Mouse (Mus musculus): ENCODE data around the gene Rbfox2. TPM values are rescaled to one million over a fixed set of nuclear protein-coding genes. Genes with fewer than 3 reads are reported as not detected.
A peak's percentile ranks its signal among the peaks of the same experiment; 100 is the strongest.

The Rbfox2 gene
- polyA plus RNA-seq, 1 experiment from 2014 or later = 97.4 TPM

GRCm38 (mm10) chr15:77172414-77172813 lies 134.4 kb downstream of the Rbfox2 start:
- Histone ChIP-seq H3K4me1 (ENCODE audit: control insufficient read depth, insufficient read depth, low read length) (peaks cover 13% of the 10 kb centered on the region), H3K36me3 (ENCODE audit: control insufficient read depth, insufficient read depth, low read length) (no peaks in the 10 kb centered on the region; the same call in 1 of the 2 replicates), H3K4me2 (ENCODE audit: low read depth, low read length) (no peak overlapping the region), H3K9ac (ENCODE audit: low read depth, low read length) (no peak overlapping the region), H3K9me3 (ENCODE audit: control insufficient read depth, low read length) (no peaks in the 10 kb centered on the region), H3K27ac (replicated peaks; ENCODE audit: low read depth, low read length) (no peak overlapping the region), H3K27me3 (replicated peaks; ENCODE audit: control insufficient read depth, insufficient read depth, low read length) (no peaks in the 10 kb centered on the region), H3K4me3 (ENCODE audit: low read depth, low read length) (no peak overlapping the region)
- WGBS = 74% methylated on average over 3 of the region's 3 CpGs
- no peak for ATAC-seq (ENCODE audit: low read depth)
- no peak for DNase-seq (ENCODE audit: low spot score)

- H3K9me3 ChIP-seq (ENCODE audit: control insufficient read depth, low read length) = no peaks in the 10 kb centered on the region
- DNase-seq (ENCODE audit: low spot score) = no peak
These were observed 138.0 kb downstream of the Rbfox2 start for GRCm38 (mm10) chr15:77168781-77169180.

GRCm38 (mm10) chr15:77166225-77166732 lies 140.5 kb downstream of the Rbfox2 start:
- Histone ChIP-seq H3K4me1 (ENCODE audit: control insufficient read depth, insufficient read depth, low read length) (peaks cover 24% of the 10 kb centered on the region), H3K27ac (replicated peaks; ENCODE audit: low read depth, low read length) (no peak overlapping the region), H3K27me3 (replicated peaks; ENCODE audit: control insufficient read depth, insufficient read depth, low read length) (no peaks in the 10 kb centered on the region), H3K9me3 (ENCODE audit: control insufficient read depth, low read length) (no peaks in the 10 kb centered on the region), H3K36me3 (ENCODE audit: control insufficient read depth, insufficient read depth, low read length) (no peaks in the 10 kb centered on the region), H3K4me3 (ENCODE audit: low read depth, low read length) (no peak overlapping the region), H3K9ac (ENCODE audit: low read depth, low read length) (no peak overlapping the region), H3K4me2 (ENCODE audit: low read depth, low read length) (no peak overlapping the region)
- no peak for DNase-seq (ENCODE audit: low spot score)
- ATAC-seq (ENCODE audit: low read depth) = no peak
- 70% methylated on average over 1 of the region's 1 CpGs for WGBS

More at GRCm38 (mm10) chr15:77168781-77169180, 138.0 kb downstream of the Rbfox2 start:
- Histone ChIP-seq H3K27ac (replicated peaks; ENCODE audit: low read depth, low read length) (no peak overlapping the region), H3K36me3 (ENCODE audit: control insufficient read depth, insufficient read depth, low read length) (no peaks in the 10 kb centered on the region), H3K4me2 (ENCODE audit: low read depth, low read length) (no peak overlapping the region), H3K4me3 (ENCODE audit: low read depth, low read length) (no peak overlapping the region), H3K27me3 (replicated peaks; ENCODE audit: control insufficient read depth, insufficient read depth, low read length) (no peaks in the 10 kb centered on the region), H3K4me1 (ENCODE audit: control insufficient read depth, insufficient read depth, low read length) (peaks cover 15% of the 10 kb centered on the region), H3K9ac (ENCODE audit: low read depth, low read length) (no peak overlapping the region)
- 75% methylated on average over 2 of the region's 2 CpGs for WGBS
- ATAC-seq (ENCODE audit: low read depth) = no peak

GRCm38 (mm10) chr15:77163336-77163735 lies 143.5 kb downstream of the Rbfox2 start:
- Histone ChIP-seq H3K27ac (replicated peaks; ENCODE audit: low read depth, low read length) (peak overlapping the region; percentile 76), H3K27me3 (replicated peaks; ENCODE audit: control insufficient read depth, insufficient read depth, low read length) (no peaks in the 10 kb centered on the region), H3K9me3 (ENCODE audit: control insufficient read depth, low read length) (no peaks in the 10 kb centered on the region), H3K9ac (ENCODE audit: low read depth, low read length) (no peak overlapping the region), H3K4me2 (ENCODE audit: low read depth, low read length) (no peak overlapping the region), H3K4me3 (ENCODE audit: low read depth, low read length) (no peak overlapping the region), H3K36me3 (ENCODE audit: control insufficient read depth, insufficient read depth, low read length) (no peaks in the 10 kb centered on the region), H3K4me1 (ENCODE audit: control insufficient read depth, insufficient read depth, low read length) (peaks cover 24% of the 10 kb centered on the region)
- peak; percentile 92 for DNase-seq (ENCODE audit: low spot score)
- ATAC-seq (ENCODE audit: low read depth) = peak; percentile 93
- 25% methylated on average over 6 of the region's 6 CpGs for WGBS

GRCm38 (mm10) chr15:77162931-77163330 lies 143.9 kb downstream of the Rbfox2 start:
- Histone ChIP-seq H3K4me3 (ENCODE audit: low read depth, low read length) (peak overlapping the region; percentile 21), H3K4me1 (ENCODE audit: control insufficient read depth, insufficient read depth, low read length) (peaks cover 24% of the 10 kb centered on the region), H3K9ac (ENCODE audit: low read depth, low read length) (no peak overlapping the region; the same call in 1 of the 2 replicates), H3K27me3 (replicated peaks; ENCODE audit: control insufficient read depth, insufficient read depth, low read length) (no peaks in the 10 kb centered on the region), H3K27ac (replicated peaks; ENCODE audit: low read depth, low read length) (peak overlapping the region; percentile 76), H3K4me2 (ENCODE audit: low read depth, low read length) (no peak overlapping the region), H3K36me3 (ENCODE audit: control insufficient read depth, insufficient read depth, low read length) (no peaks in the 10 kb centered on the region), H3K9me3 (ENCODE audit: control insufficient read depth, low read length) (no peaks in the 10 kb centered on the region)
- WGBS = 57% methylated on average over 6 of the region's 6 CpGs
- peak; percentile 74 for DNase-seq (ENCODE audit: low spot score)
- ATAC-seq (ENCODE audit: low read depth) = peak; percentile 68

- no peaks in the 10 kb centered on the region for H3K36me3 ChIP-seq (ENCODE audit: control insufficient read depth, insufficient read depth, low read length)
- no peaks in the 10 kb centered on the region for H3K9me3 ChIP-seq (ENCODE audit: control insufficient read depth, low read length)
- H3K4me1 ChIP-seq (ENCODE audit: control insufficient read depth, insufficient read depth, low read length) = peaks cover 24% of the 10 kb centered on the region
- H3K4me3 ChIP-seq (ENCODE audit: low read depth, low read length) = peak overlapping the region; percentile 21; the same call in 1 of the 2 replicates
- H3K27ac ChIP-seq (replicated peaks; ENCODE audit: low read depth, low read length) = peak overlapping the region; percentile 50
- DNase-seq (ENCODE audit: low spot score) (peak; percentile 50), ATAC-seq (ENCODE audit: low read depth) (no peak)
- WGBS = 40% methylated on average over 5 of the region's 5 CpGs
- H3K4me2 ChIP-seq (ENCODE audit: low read depth, low read length) = 0 out of 2 replicates have a peak overlapping the region, but pooled peaks have one; percentile 12
- peak overlapping the region; percentile 46 for H3K9ac ChIP-seq (ENCODE audit: low read depth, low read length)
- no peaks in the 10 kb centered on the region for H3K27me3 ChIP-seq (replicated peaks; ENCODE audit: control insufficient read depth, insufficient read depth, low read length)
These were observed 145.4 kb downstream of the Rbfox2 start for GRCm38 (mm10) chr15:77161382-77161781.

- WGBS = 89% methylated on average over 4 of the region's 4 CpGs
- Histone ChIP-seq H3K9me3 (ENCODE audit: control insufficient read depth, low read length) (no peaks in the 10 kb centered on the region), H3K4me1 (ENCODE audit: control insufficient read depth, insufficient read depth, low read length) (peaks cover 21% of the 10 kb centered on the region; the same call in 1 of the 2 replicates), H3K27ac (replicated peaks; ENCODE audit: low read depth, low read length) (peak overlapping the region; percentile 50), H3K27me3 (replicated peaks; ENCODE audit: control insufficient read depth, insufficient read depth, low read length) (no peaks in the 10 kb centered on the region), H3K9ac (ENCODE audit: low read depth, low read length) (no peak overlapping the region), H3K4me2 (ENCODE audit: low read depth, low read length) (0 out of 2 replicates have a peak overlapping the region, but pooled peaks have one; percentile 12), H3K36me3 (ENCODE audit: control insufficient read depth, insufficient read depth, low read length) (no peaks in the 10 kb centered on the region), H3K4me3 (ENCODE audit: low read depth, low read length) (peak overlapping the region; percentile 21; the same call in 1 of the 2 replicates)
- DNase-seq (ENCODE audit: low spot score) (no peak), ATAC-seq (ENCODE audit: low read depth) (no peak)
These were observed 146.0 kb downstream of the Rbfox2 start for GRCm38 (mm10) chr15:77160848-77161247.

GRCm38 (mm10) chr15:77156525-77156924 lies 150.3 kb downstream of the Rbfox2 start:
- ATAC-seq (ENCODE audit: low read depth) (no peak), DNase-seq (ENCODE audit: low spot score) (peak; percentile 90)
- Histone ChIP-seq H3K9me3 (ENCODE audit: control insufficient read depth, low read length) (no peaks in the 10 kb centered on the region), H3K27ac (replicated peaks; ENCODE audit: low read depth, low read length) (no peak overlapping the region), H3K36me3 (ENCODE audit: control insufficient read depth, insufficient read depth, low read length) (no peaks in the 10 kb centered on the region), H3K9ac (ENCODE audit: low read depth, low read length) (no peak overlapping the region), H3K4me3 (ENCODE audit: low read depth, low read length) (no peak overlapping the region), H3K27me3 (replicated peaks; ENCODE audit: control insufficient read depth, insufficient read depth, low read length) (no peaks in the 10 kb centered on the region), H3K4me2 (ENCODE audit: low read depth, low read length) (no peak overlapping the region), H3K4me1 (ENCODE audit: control insufficient read depth, insufficient read depth, low read length) (peaks cover 12% of the 10 kb centered on the region)
- WGBS = 28% methylated on average over 3 of the region's 3 CpGs

GRCm38 (mm10) chr15:77154248-77154785 lies 152.5 kb downstream of the Rbfox2 start:
- DNase-seq (ENCODE audit: low spot score) (no peak), ATAC-seq (ENCODE audit: low read depth) (no peak)
- Histone ChIP-seq H3K9ac (ENCODE audit: low read depth, low read length) (peak overlapping the region; percentile 6; the same call in 1 of the 2 replicates), H3K4me1 (ENCODE audit: control insufficient read depth, insufficient read depth, low read length) (peaks cover 32% of the 10 kb centered on the region), H3K4me2 (ENCODE audit: low read depth, low read length) (peak overlapping the region; percentile 58), H3K27ac (replicated peaks; ENCODE audit: low read depth, low read length) (peak overlapping the region; percentile 93), H3K27me3 (replicated peaks; ENCODE audit: control insufficient read depth, insufficient read depth, low read length) (no peaks in the 10 kb centered on the region), H3K4me3 (ENCODE audit: low read depth, low read length) (no peak overlapping the region; the same call in 1 of the 2 replicates), H3K9me3 (ENCODE audit: control insufficient read depth, low read length) (no peaks in the 10 kb centered on the region), H3K36me3 (ENCODE audit: control insufficient read depth, insufficient read depth, low read length) (no peaks in the 10 kb centered on the region)
- 65% methylated on average over 10 of the region's 10 CpGs for WGBS

All from embryonic facial prominence, embryonic 14.5 days (tissue).